Mouse (Mus musculus): Measurements from ENCODE around the gene Bcl2. TPM values are rescaled to one million over a fixed set of nuclear protein-coding genes. Genes with fewer than 3 reads are reported as not detected.
A peak's percentile ranks its signal among the peaks of the same experiment; 100 is the strongest.

Gene Bcl2
- polyA plus RNA-seq, 1 experiment from 2014 or later = 8.8 TPM

DNA sequence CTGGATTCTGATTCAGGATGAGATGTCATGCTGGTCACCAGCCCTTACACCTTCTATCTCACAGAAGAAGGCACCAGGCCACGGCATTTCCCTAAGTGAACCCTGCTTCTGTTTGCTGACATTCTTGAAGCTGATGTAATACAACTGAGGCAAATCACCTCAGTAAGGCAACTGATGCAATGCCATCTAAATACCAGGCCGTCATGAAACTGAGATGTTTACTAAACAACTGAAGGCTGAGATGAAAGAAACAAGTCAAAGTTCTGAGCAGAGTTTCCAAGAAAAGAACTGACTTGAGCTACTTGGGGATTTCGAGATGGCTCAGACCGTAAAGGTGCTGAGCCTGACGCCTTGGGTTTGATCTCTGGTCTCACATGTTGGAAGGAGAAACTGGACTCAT, 97.1 kb downstream of the Bcl2 start:
- WGBS = 82% methylated on average over 5 of the region's 5 CpGs

GRCm38 (mm10) chr1:106613371-106613770, 100.7 kb downstream of the Bcl2 start:
- no peak for ATAC-seq (ENCODE audit: insufficient number of reproducible peaks, low FRiP score)
- Histone ChIP-seq H3K36me3 (no peaks in the 10 kb centered on the region), H3K4me1 (replicated peaks) (peaks cover 24% of the 10 kb centered on the region), H3K4me3 (no peak overlapping the region), H3K9ac (no peak overlapping the region), H3K4me2 (no peak overlapping the region), H3K27me3 (replicated peaks) (no peaks in the 10 kb centered on the region), H3K27ac (ENCODE audit: poor library complexity, severe bottlenecking) (no peak overlapping the region), H3K9me3 (replicated peaks) (no peaks in the 10 kb centered on the region)
- WGBS = 80% methylated on average over 5 of the region's 5 CpGs

More for the DNA sequence above, 97.1 kb downstream of the Bcl2 start:
- Histone ChIP-seq H3K9ac (no peak overlapping the region), H3K4me2 (no peak overlapping the region), H3K27me3 (replicated peaks) (no peaks in the 10 kb centered on the region), H3K36me3 (no peaks in the 10 kb centered on the region), H3K9me3 (replicated peaks) (no peaks in the 10 kb centered on the region), H3K4me3 (no peak overlapping the region), H3K27ac (ENCODE audit: poor library complexity, severe bottlenecking) (no peak overlapping the region), H3K4me1 (replicated peaks) (peaks cover 20% of the 10 kb centered on the region)
- ATAC-seq (ENCODE audit: insufficient number of reproducible peaks, low FRiP score) = no peak

- H3K27ac ChIP-seq (ENCODE audit: poor library complexity, severe bottlenecking) = no peak overlapping the region
- H3K4me2 ChIP-seq = no peak overlapping the region
- no peak overlapping the region for H3K4me3 ChIP-seq
- 58% methylated on average over 8 of the region's 8 CpGs for WGBS
- ATAC-seq (ENCODE audit: insufficient number of reproducible peaks, low FRiP score) = no peak
- no peaks in the 10 kb centered on the region for H3K27me3 ChIP-seq (replicated peaks)
- no peaks in the 10 kb centered on the region for H3K9me3 ChIP-seq (replicated peaks)
- H3K9ac ChIP-seq = no peak overlapping the region
- peaks cover 16% of the 10 kb centered on the region for H3K4me1 ChIP-seq (replicated peaks)
- no peaks in the 10 kb centered on the region for H3K36me3 ChIP-seq
Observed at GRCm38 (mm10) chr1:106612166-106613031, 101.7 kb downstream of the Bcl2 start.

GRCm38 (mm10) chr1:106611246-106611645, 102.8 kb downstream of the Bcl2 start:
- Histone ChIP-seq H3K9ac (no peak overlapping the region), H3K4me3 (no peak overlapping the region), H3K36me3 (no peaks in the 10 kb centered on the region), H3K9me3 (replicated peaks) (no peaks in the 10 kb centered on the region), H3K4me2 (no peak overlapping the region), H3K4me1 (replicated peaks) (peaks cover 16% of the 10 kb centered on the region), H3K27me3 (replicated peaks) (no peaks in the 10 kb centered on the region), H3K27ac (ENCODE audit: poor library complexity, severe bottlenecking) (no peak overlapping the region)
- no peak for ATAC-seq (ENCODE audit: insufficient number of reproducible peaks, low FRiP score)
- WGBS = 63% methylated on average over 6 of the region's 6 CpGs

DNA sequence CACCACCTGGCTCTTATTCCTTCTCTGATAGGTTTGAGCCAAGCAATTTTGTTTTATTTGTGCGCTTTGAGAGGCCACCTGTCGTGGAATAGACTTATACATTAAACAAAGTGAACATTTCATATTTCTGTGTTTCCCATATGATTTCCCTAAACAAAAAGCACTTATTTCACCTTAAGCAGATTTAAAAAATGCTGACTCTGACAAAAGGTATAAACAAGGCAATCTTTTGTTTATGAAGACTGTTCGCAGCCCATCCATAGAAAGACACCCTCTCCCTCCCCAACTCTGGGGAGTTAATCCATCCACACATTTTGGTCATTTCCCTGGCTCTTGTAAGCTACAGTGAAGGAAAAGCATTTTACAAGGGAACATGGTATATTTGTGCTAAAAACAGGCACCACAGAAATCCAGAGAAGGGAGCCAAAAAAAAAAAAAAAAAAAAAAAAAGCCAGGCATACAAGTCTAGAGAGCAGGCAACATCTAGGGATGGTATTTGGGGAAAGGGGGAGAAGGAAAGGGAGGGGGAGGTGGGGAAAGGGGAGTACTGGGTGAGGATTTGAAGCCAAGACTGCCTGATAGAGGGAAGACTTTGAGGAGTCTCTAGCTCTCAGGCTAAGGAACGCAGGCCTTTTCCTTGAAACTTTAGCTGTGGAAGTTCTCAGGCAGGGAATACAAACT, 105.8 kb downstream of the Bcl2 start:
- H3K4me2 ChIP-seq = no peak overlapping the region
- H3K4me1 ChIP-seq (replicated peaks) = peaks cover 24% of the 10 kb centered on the region
- H3K4me3 ChIP-seq = no peak overlapping the region
- 87% methylated on average over 4 of the region's 4 CpGs for WGBS
- no peaks in the 10 kb centered on the region for H3K27me3 ChIP-seq (replicated peaks)
- no peaks in the 10 kb centered on the region for H3K9me3 ChIP-seq (replicated peaks)
- no peak overlapping the region for H3K9ac ChIP-seq
- no peaks in the 10 kb centered on the region for H3K36me3 ChIP-seq
- no peak overlapping the region for H3K27ac ChIP-seq (ENCODE audit: poor library complexity, severe bottlenecking)
- ATAC-seq (ENCODE audit: insufficient number of reproducible peaks, low FRiP score) = no peak

DNA sequence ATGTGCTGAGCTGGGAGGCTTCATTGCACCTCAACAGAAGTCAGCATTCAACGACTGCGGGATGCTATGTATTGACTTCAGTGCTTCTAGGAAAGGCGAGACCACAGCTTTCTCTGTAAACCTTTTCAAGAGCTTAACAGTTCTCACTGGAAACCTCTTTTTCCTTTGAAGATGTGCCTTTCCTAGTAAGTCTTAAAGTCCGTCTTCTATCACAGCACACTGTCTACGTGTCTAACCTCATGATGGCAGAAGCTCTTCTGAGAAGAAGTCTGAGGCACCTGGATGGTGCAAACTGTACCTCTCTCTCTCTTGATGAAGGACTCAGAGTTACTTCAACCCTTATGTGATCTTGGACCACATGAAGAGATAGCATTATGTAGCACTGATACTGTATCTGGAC, 107.1 kb downstream of the Bcl2 start:
- no peak overlapping the region for H3K4me2 ChIP-seq
- no peak overlapping the region for H3K9ac ChIP-seq
- no peaks in the 10 kb centered on the region for H3K27me3 ChIP-seq (replicated peaks)
- H3K36me3 ChIP-seq = no peaks in the 10 kb centered on the region
- ATAC-seq (ENCODE audit: insufficient number of reproducible peaks, low FRiP score) = no peak
- H3K4me3 ChIP-seq = no peak overlapping the region
- no peaks in the 10 kb centered on the region for H3K9me3 ChIP-seq (replicated peaks)
- peaks cover 31% of the 10 kb centered on the region for H3K4me1 ChIP-seq (replicated peaks)
- no peak overlapping the region for H3K27ac ChIP-seq (ENCODE audit: poor library complexity, severe bottlenecking)
- WGBS = 83% methylated on average over 5 of the region's 5 CpGs

DNA sequence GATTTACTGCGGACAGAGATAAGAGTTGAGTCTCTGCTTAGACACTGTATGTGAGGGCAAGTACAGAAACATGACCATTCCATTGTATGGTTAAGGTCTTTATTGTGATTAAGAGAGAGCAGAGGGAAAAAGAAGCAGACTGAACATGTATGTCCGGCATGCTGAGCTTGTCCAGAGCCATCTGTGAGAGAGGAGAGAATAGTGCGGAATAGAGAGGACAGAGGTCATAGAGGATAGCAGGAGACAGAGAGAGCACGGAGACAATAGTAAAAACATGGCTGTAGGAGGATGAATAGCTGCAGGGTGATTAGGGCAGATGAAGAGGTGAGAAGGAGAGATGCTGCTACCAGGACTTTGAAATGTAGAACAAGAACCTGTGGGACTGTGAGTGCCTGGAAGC, 110.7 kb downstream of the Bcl2 start:
- Histone ChIP-seq H3K27me3 (replicated peaks) (no peaks in the 10 kb centered on the region), H3K9me3 (replicated peaks) (no peaks in the 10 kb centered on the region), H3K27ac (ENCODE audit: poor library complexity, severe bottlenecking) (peak overlapping the region; percentile 65), H3K36me3 (no peaks in the 10 kb centered on the region), H3K4me1 (replicated peaks) (peaks cover 26% of the 10 kb centered on the region), H3K9ac (no peak overlapping the region), H3K4me2 (peak overlapping the region; percentile 58), H3K4me3 (no peak overlapping the region)
- 16% methylated on average over 4 of the region's 4 CpGs for WGBS
- ATAC-seq (ENCODE audit: insufficient number of reproducible peaks, low FRiP score) = no peak; the same call in 1 of the 2 replicates

DNA sequence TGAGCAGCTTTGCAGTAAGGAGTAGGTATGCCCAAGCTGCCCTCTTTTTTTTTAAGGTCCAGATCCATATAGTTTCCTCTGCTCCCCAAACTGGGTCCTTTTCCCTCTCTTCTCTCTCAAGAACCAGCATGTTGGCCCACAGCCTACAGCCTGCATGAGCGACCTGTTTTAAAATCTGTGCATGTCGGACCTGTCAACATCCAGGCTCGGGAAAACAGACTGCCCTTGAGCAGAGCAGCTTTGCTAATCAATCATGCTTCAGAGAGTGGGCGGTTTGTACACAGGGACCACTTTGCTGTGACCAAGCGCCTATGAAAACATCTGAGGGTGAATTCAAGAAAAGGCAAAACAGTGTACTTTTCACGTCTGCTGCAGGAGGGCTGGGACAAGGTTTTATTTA, 111.1 kb downstream of the Bcl2 start:
- Histone ChIP-seq H3K9me3 (replicated peaks) (no peaks in the 10 kb centered on the region), H3K36me3 (no peaks in the 10 kb centered on the region), H3K4me1 (replicated peaks) (peaks cover 26% of the 10 kb centered on the region), H3K4me3 (peak overlapping the region; percentile 11; the same call in 1 of the 2 replicates), H3K4me2 (peak overlapping the region; percentile 58), H3K9ac (no peak overlapping the region), H3K27me3 (replicated peaks) (no peaks in the 10 kb centered on the region), H3K27ac (ENCODE audit: poor library complexity, severe bottlenecking) (peak overlapping the region; percentile 65)
- peak; percentile 53; the same call in 1 of the 2 replicates for ATAC-seq (ENCODE audit: insufficient number of reproducible peaks, low FRiP score)
- WGBS = 12% methylated on average over 6 of the region's 6 CpGs

GRCm38 (mm10) chr1:106602536-106602935, 111.5 kb downstream of the Bcl2 start:
- Histone ChIP-seq H3K9ac (no peak overlapping the region), H3K27me3 (replicated peaks) (no peaks in the 10 kb centered on the region), H3K4me3 (no peak overlapping the region), H3K36me3 (no peaks in the 10 kb centered on the region), H3K9me3 (replicated peaks) (no peaks in the 10 kb centered on the region), H3K27ac (ENCODE audit: poor library complexity, severe bottlenecking) (peak overlapping the region; percentile 65), H3K4me2 (peak overlapping the region; percentile 58), H3K4me1 (replicated peaks) (peaks cover 26% of the 10 kb centered on the region)
- 33% methylated on average over 5 of the region's 5 CpGs for WGBS
- ATAC-seq (ENCODE audit: insufficient number of reproducible peaks, low FRiP score) = no peak

GRCm38 (mm10) chr1:106601247-106601646, 112.8 kb downstream of the Bcl2 start:
- Histone ChIP-seq H3K9ac (no peak overlapping the region), H3K36me3 (no peaks in the 10 kb centered on the region), H3K27ac (ENCODE audit: poor library complexity, severe bottlenecking) (no peak overlapping the region), H3K4me3 (no peak overlapping the region), H3K9me3 (replicated peaks) (no peaks in the 10 kb centered on the region), H3K4me1 (replicated peaks) (peaks cover 26% of the 10 kb centered on the region), H3K27me3 (replicated peaks) (no peaks in the 10 kb centered on the region), H3K4me2 (no peak overlapping the region)
- ATAC-seq (ENCODE audit: insufficient number of reproducible peaks, low FRiP score) = no peak
- WGBS = 87% methylated on average over 4 of the region's 4 CpGs

- H3K4me2 ChIP-seq = no peak overlapping the region
- no peak overlapping the region for H3K27ac ChIP-seq (ENCODE audit: poor library complexity, severe bottlenecking)
- no peak overlapping the region for H3K4me3 ChIP-seq
- H3K9me3 ChIP-seq (replicated peaks) = no peaks in the 10 kb centered on the region
- ATAC-seq (ENCODE audit: insufficient number of reproducible peaks, low FRiP score) = no peak
- no peak overlapping the region for H3K9ac ChIP-seq
- no peaks in the 10 kb centered on the region for H3K36me3 ChIP-seq
- 67% methylated on average over 5 of the region's 5 CpGs for WGBS
- no peaks in the 10 kb centered on the region for H3K27me3 ChIP-seq (replicated peaks)
- H3K4me1 ChIP-seq (replicated peaks) = peaks cover 26% of the 10 kb centered on the region
Observed at GRCm38 (mm10) chr1:106600841-106601240, 113.2 kb downstream of the Bcl2 start.
